In genomic region chr12:84524147-84525050, GRCm38 (mm10) we compare ENCODE assay signal across 19 mouse cellular contexts. TPM values are rescaled to one million over a fixed set of nuclear protein-coding genes. Genes with fewer than 3 reads are reported as not detected.
DNase-seq lines count a peak whose midpoint lies in the region; ATAC-seq and TF ChIP-seq lines count a peak whose summit lies in the region.
"Had no signal": no experiment of that assay in that cellular context is flagged by ENCODE, and none has a peak within 500 bp of the region (broad histone marks: within the 10 kb centered on the region; RNA-seq: fewer than 3 reads in every experiment).

No protein-coding gene starts in this region.

- no peaks in the 10 kb centered on the region for H3K9me3 ChIP-seq in forebrain, embryonic 13.5 days (replicated peaks)
- H3K9me3 ChIP-seq in forebrain, embryonic 11.5 days (ENCODE audit: control insufficient read depth, low read length), result no peaks in the 10 kb centered on the region
- H3K9me3 ChIP-seq in limb, embryonic 10.5 days (replicated peaks), result no peaks in the 10 kb centered on the region
- H3K9me3 ChIP-seq in stomach, postnatal 0 days (ENCODE audit: control insufficient read depth, low read length), result no peaks in the 10 kb centered on the region
- H3K9me3 ChIP-seq: heart, embryonic 12.5 days had no signal

- TF ChIP-seq EP300 in stomach, postnatal 0 days (optimal IDR thresholded peaks at IDR 0.05), result no peak

- peaks cover 24% of the 10 kb centered on the region for H3K4me1 ChIP-seq in forebrain, embryonic 13.5 days
- no peaks in the 10 kb centered on the region; the same call in 1 of the 2 replicates for H3K4me1 ChIP-seq in forebrain, embryonic 11.5 days (replicated peaks; ENCODE audit: control insufficient read depth, insufficient read depth, low read length)
- peaks cover 11% of the 10 kb centered on the region for H3K4me1 ChIP-seq in thymus, adult 2 months (replicated peaks; ENCODE audit: control insufficient read depth, insufficient read depth, low read length)
- H3K4me1 ChIP-seq in limb, embryonic 10.5 days, result peaks cover 38% of the 10 kb centered on the region
- H3K4me1 ChIP-seq in stomach, postnatal 0 days (replicated peaks; ENCODE audit: control insufficient read depth, insufficient read depth), result no peaks in the 10 kb centered on the region
- H3K4me1 ChIP-seq: heart, embryonic 12.5 days had no signal

- WGBS in forebrain, embryonic 13.5 days, result 51% methylated on average over 11 of the region's 11 CpGs
- 50% methylated on average over 11 of the region's 11 CpGs for WGBS in forebrain, embryonic 11.5 days
- 93% methylated on average over 11 of the region's 11 CpGs for WGBS in thymus, adult 2 months
- 27% methylated on average over 11 of the region's 11 CpGs for WGBS in limb, embryonic 10.5 days
- WGBS in stomach, postnatal 0 days, result 61% methylated on average over 11 of the region's 11 CpGs

- TF ChIP-seq POLR2A in thymus, adult 2 months (IDR thresholded peaks at IDR 0.05; ENCODE audit: control insufficient read depth, extremely low read depth, insufficient read depth, low read length, poor library complexity), result no peak

- H3K27ac ChIP-seq in forebrain, embryonic 13.5 days, result no peak overlapping the region
- H3K27ac ChIP-seq in forebrain, embryonic 11.5 days (ENCODE audit: low read depth, low read length), result no peak overlapping the region
- peak overlapping the region; percentile 10; the same call in 1 of the 2 replicates for H3K27ac ChIP-seq in thymus, adult 2 months (ENCODE audit: control insufficient read depth, insufficient read depth, low read length)
- peak overlapping the region; percentile 80 for H3K27ac ChIP-seq in limb, embryonic 10.5 days
- H3K27ac ChIP-seq in stomach, postnatal 0 days (replicated peaks), result no peak overlapping the region
- H3K27ac ChIP-seq: macrophage had no signal

- ATAC-seq in forebrain, embryonic 13.5 days, result 0 out of 2 replicates have a peak, but pooled peaks have one; percentile 4
- no peak; the same call in 1 of the 2 replicates for ATAC-seq in forebrain, embryonic 11.5 days (replicated peaks; ENCODE audit: low FRiP score)
- peak; percentile 47; the same call in 1 of the 2 replicates for ATAC-seq in stomach, postnatal 0 days (ENCODE audit: low FRiP score, low TSS enrichment)
- ATAC-seq: forebrain, embryonic 14.5 days; Patski had no signal

- H3K27me3 ChIP-seq in forebrain, embryonic 13.5 days, result no peaks in the 10 kb centered on the region
- no peaks in the 10 kb centered on the region for H3K27me3 ChIP-seq in forebrain, embryonic 11.5 days (ENCODE audit: control insufficient read depth, insufficient read depth, low read length)
- no peaks in the 10 kb centered on the region for H3K27me3 ChIP-seq in thymus, adult 2 months (ENCODE audit: control insufficient read depth, insufficient read depth, low read length)
- no peaks in the 10 kb centered on the region for H3K27me3 ChIP-seq in limb, embryonic 10.5 days (ENCODE audit: low read depth, poor library complexity, severe bottlenecking)
- no peaks in the 10 kb centered on the region for H3K27me3 ChIP-seq in stomach, postnatal 0 days (ENCODE audit: control insufficient read depth, insufficient read depth, low read length)
- H3K27me3 ChIP-seq: heart, embryonic 12.5 days; Patski had no signal

- H3K4me2 ChIP-seq in forebrain, embryonic 13.5 days, result no peak overlapping the region
- no peak overlapping the region for H3K4me2 ChIP-seq in forebrain, embryonic 11.5 days (ENCODE audit: low read depth, low read length, severe bottlenecking)
- H3K4me2 ChIP-seq in stomach, postnatal 0 days (replicated peaks; ENCODE audit: low read depth), result no peak overlapping the region
- H3K4me2 ChIP-seq: heart, embryonic 12.5 days had no signal

- no peak for DNase-seq in forebrain, embryonic 11.5 days (ENCODE audit: low spot score)
- no peak for DNase-seq in thymus, adult 2 months
- no peak for DNase-seq in thymus, postnatal 14 days
- DNase-seq in limb, embryonic 10.5 days (ENCODE audit: low spot score), result peak; percentile 63
- DNase-seq in stomach, postnatal 0 days (ENCODE audit: low spot score), result no peak
- DNase-seq in ovary, postnatal 10 days (ENCODE audit: low spot score), result no peak
- DNase-seq in layer of hippocampus, adult 9-10 months (ENCODE audit: low spot score), result no peak
- DNase-seq: heart, postnatal 36 days; left cerebral cortex, postnatal 4 days; lung, adult 18-20 months; midbrain, embryonic 14.5 days; right cerebral cortex, postnatal 25 days had no signal

- H3K36me3 ChIP-seq in forebrain, embryonic 13.5 days (ENCODE audit: poor library complexity, severe bottlenecking), result no peaks in the 10 kb centered on the region; the same call in 1 of the 2 replicates
- H3K36me3 ChIP-seq in forebrain, embryonic 11.5 days (ENCODE audit: control insufficient read depth, insufficient read depth, low read length), result no peaks in the 10 kb centered on the region
- H3K36me3 ChIP-seq in thymus, adult 2 months (ENCODE audit: control insufficient read depth, insufficient read depth, low read length), result no peaks in the 10 kb centered on the region
- peaks cover 6% of the 10 kb centered on the region for H3K36me3 ChIP-seq in limb, embryonic 10.5 days
- no peaks in the 10 kb centered on the region for H3K36me3 ChIP-seq in stomach, postnatal 0 days (ENCODE audit: control insufficient read depth, insufficient read depth, low read length)

- no peak overlapping the region for H3K4me3 ChIP-seq in forebrain, embryonic 13.5 days
- no peak overlapping the region for H3K4me3 ChIP-seq in forebrain, embryonic 11.5 days (ENCODE audit: low read depth, low read length)
- no peak overlapping the region for H3K4me3 ChIP-seq in thymus, adult 2 months (ENCODE audit: control insufficient read depth, insufficient read depth, low read length)
- H3K4me3 ChIP-seq in limb, embryonic 10.5 days, result 0 out of 2 replicates have a peak overlapping the region, but pooled peaks have one; percentile 11
- no peak overlapping the region for H3K4me3 ChIP-seq in stomach, postnatal 0 days (ENCODE audit: low read depth, low read length)
- H3K4me3 ChIP-seq: heart, embryonic 12.5 days had no signal

- no peak for TF ChIP-seq CTCF in thymus, adult 2 months (IDR thresholded peaks at IDR 0.05; ENCODE audit: borderline replicate concordance, control insufficient read depth, extremely low read depth, insufficient read depth, low read length, poor library complexity)
- no peak for TF ChIP-seq CTCF in stomach, postnatal 0 days (IDR thresholded peaks at IDR 0.05; ENCODE audit: low read depth)

- no peak overlapping the region; the same call in 1 of the 2 replicates for H3K9ac ChIP-seq in forebrain, embryonic 13.5 days
- no peak overlapping the region for H3K9ac ChIP-seq in forebrain, embryonic 11.5 days (ENCODE audit: low read length)
- H3K9ac ChIP-seq in stomach, postnatal 0 days (ENCODE audit: low read length), result no peak overlapping the region
- H3K9ac ChIP-seq: heart, embryonic 12.5 days had no signal

RNA-seq across cellular contexts. Expression of gene Vsx2, which starts 45.2 kb away (rescaled TPM):
- not detected in 2 replicates for polyA plus RNA-seq in forebrain, embryonic 13.5 days (2015; fragmentation: Nextera tagmentation; extraction: Ambion mirVana)
- polyA plus RNA-seq in forebrain, embryonic 11.5 days (2014; fragmentation: Nextera tagmentation; extraction: Ambion mirVana), result not detected in 2 replicates
- 0.70 and 0.74 TPM in 2 replicates for polyA plus RNA-seq in thymus, adult 2 months (2012; rRNA removed)
- polyA plus RNA-seq in limb, embryonic 10.5 days (2016; fragmentation: Nextera tagmentation; extraction: Ambion mirVana), result 0.33 TPM in 1 of 2 replicates, not detected in the other
- polyA plus RNA-seq in stomach, postnatal 0 days (2015; fragmentation: Nextera tagmentation; extraction: Ambion mirVana), result not detected in 2 replicates
- polyA plus RNA-seq: forebrain, embryonic 14.5 days; heart, embryonic 12.5 days; intestine, embryonic 14.5 days; large intestine, adult 2 months; macrophage; Patski had no signal

Comparison
In these comparisons a context has a peak if more than half of its experiments do, and no peak if none do; other contexts are left out.
1. H3K27ac ChIP-seq: peak in thymus, adult 2 months (single experiment) and limb, embryonic 10.5 days (single experiment); none in forebrain, embryonic 13.5 days (single experiment), forebrain, embryonic 11.5 days (single experiment) and stomach, postnatal 0 days (single experiment).